Mouse (Mus musculus) midbrain, embryonic 10.5 days (tissue): ENCODE measurements around the gene Hipk3. TPM values are rescaled to one million over a fixed set of nuclear protein-coding genes. Genes with fewer than 3 reads are reported as not detected.

ENCODE experiments used
- DNase-seq: peaks from one replicate; pipeline ENCODE4 v3.0.0-alpha.2; 2017; ENCODE audit warnings: low spot score
- H3K27ac ChIP-seq: fragments of 300-500 bp; sonication (generic); replicated peaks from 2 replicates; pipeline ENCODE4 v1.5.1; 2016; ENCODE audit warnings: mild to moderate bottlenecking
- H3K27me3 ChIP-seq: fragments of 300-500 bp; sonication (generic); 2 replicates; pipeline ENCODE4 v1.6.1; 2016; ENCODE audit warnings: low read depth, mild to moderate bottlenecking; ENCODE audit not compliant: poor library complexity, severe bottlenecking
- H3K36me3 ChIP-seq: fragments of 300-500 bp; sonication (generic); 2 replicates; pipeline ENCODE4 v1.6.1; 2016; ENCODE audit warnings: mild to moderate bottlenecking, moderate library complexity
- H3K4me1 ChIP-seq: fragments of 300-500 bp; sonication (generic); 2 replicates; pipeline ENCODE4 v1.6.1; 2016
- H3K4me3 ChIP-seq: fragments of 300-500 bp; sonication (generic); 2 replicates; pipeline ENCODE4 v1.5.1; 2016; ENCODE audit warnings: mild to moderate bottlenecking, moderate library complexity
- H3K9me3 ChIP-seq: fragments of 300-500 bp; sonication (generic); replicated peaks from 2 replicates; pipeline ENCODE4 v1.6.1; 2016; ENCODE audit warnings: mild to moderate bottlenecking
- WGBS: fragments of 180-500 bp; shearing (Covaris S2); methylation state at CpG from one replicate; pipeline ENCODE4 v1.1.7; 2016; 5-methylcytosine and 5-hydroxymethylcytosine counted together
- polyA plus RNA-seq: library from polyadenylated mRNA; unstranded; fragments of >200 nt; fragmentation: Nextera tagmentation; extraction: Ambion mirVana; gene quantifications from 2 replicates; pipeline ENCODE4 v1.2.1, GENCODE M21; 2016

Gene Hipk3
- polyA plus RNA-seq, 1 experiment from 2014 or later, result 6.2 TPM

GRCm38 (mm10) chr2:104404036-104404435 is 90.2 kb downstream of the Hipk3 start:
- WGBS, result 84% methylated on average over 6 of the region's 6 CpGs
- H3K4me3 ChIP-seq, result no peak overlapping the region
- peaks cover 10% of the 10 kb centered on the region for H3K4me1 ChIP-seq
- DNase-seq, result no peak
- H3K36me3 ChIP-seq, result no peaks in the 10 kb centered on the region
- peaks cover 6% of the 10 kb centered on the region; the same call in 1 of the 2 replicates for H3K9me3 ChIP-seq
- H3K27me3 ChIP-seq, result peaks cover 26% of the 10 kb centered on the region
- no peak overlapping the region for H3K27ac ChIP-seq

DNA sequence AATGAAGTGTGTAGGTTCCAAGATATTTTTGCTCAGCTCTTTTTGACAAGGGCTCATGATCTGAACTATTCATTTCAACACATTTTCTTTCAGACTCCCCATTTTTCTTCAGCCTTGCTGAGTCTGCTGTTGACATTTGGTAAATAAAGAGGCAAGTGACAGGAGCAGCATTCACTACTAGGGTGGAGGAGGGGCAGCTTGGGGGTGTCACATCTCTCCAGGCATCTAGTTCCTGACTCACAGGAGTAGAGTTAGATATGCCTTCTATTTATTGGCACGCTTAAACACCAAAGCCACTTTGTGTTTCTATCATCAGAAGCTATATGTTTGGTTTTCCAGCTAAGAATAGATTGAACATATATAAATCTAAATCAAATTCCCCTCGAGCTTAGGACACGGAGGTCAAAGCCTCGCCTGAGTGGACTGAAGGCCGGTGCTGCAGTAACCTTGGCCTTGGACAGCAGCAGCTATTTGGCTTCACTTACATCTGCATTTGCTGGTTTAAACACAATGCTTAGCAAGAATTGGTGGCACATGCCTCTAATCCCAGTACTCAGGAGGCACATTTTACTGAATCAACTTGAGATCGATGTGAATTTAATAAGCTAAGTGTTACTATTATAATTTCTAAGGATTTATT is 95.5 kb downstream of the Hipk3 start:
- H3K27me3 ChIP-seq, result no peaks in the 10 kb centered on the region
- 92% methylated on average over 6 of the region's 6 CpGs for WGBS

GRCm38 (mm10) chr2:104395961-104396360 is 98.3 kb downstream of the Hipk3 start:
- no peak overlapping the region for H3K27ac ChIP-seq
- WGBS, result 89% methylated on average over 9 of the region's 9 CpGs

More for the DNA sequence above, 95.5 kb downstream of the Hipk3 start:
- H3K4me3 ChIP-seq, result no peak overlapping the region
- DNase-seq, result no peak
- H3K9me3 ChIP-seq, result peaks cover 6% of the 10 kb centered on the region; the same call in 1 of the 2 replicates
- peaks cover 22% of the 10 kb centered on the region for H3K4me1 ChIP-seq
- no peaks in the 10 kb centered on the region for H3K36me3 ChIP-seq
- no peak overlapping the region for H3K27ac ChIP-seq

GRCm38 (mm10) chr2:104394769-104395168 is 99.5 kb downstream of the Hipk3 start:
- H3K9me3 ChIP-seq, result 0 out of 2 replicates have a peak, but pooled peaks cover under 1% of the 10 kb centered on the region
- no peak overlapping the region for H3K27ac ChIP-seq
- no peaks in the 10 kb centered on the region for H3K27me3 ChIP-seq
- H3K36me3 ChIP-seq, result no peaks in the 10 kb centered on the region
- 54% methylated on average over 2 of the region's 2 CpGs for WGBS
- H3K4me1 ChIP-seq, result peaks cover 23% of the 10 kb centered on the region
- no peak overlapping the region for H3K4me3 ChIP-seq
- no peak for DNase-seq

More at GRCm38 (mm10) chr2:104395961-104396360, 98.3 kb downstream of the Hipk3 start:
- H3K36me3 ChIP-seq, result no peaks in the 10 kb centered on the region
- H3K9me3 ChIP-seq, result peaks cover 6% of the 10 kb centered on the region; the same call in 1 of the 2 replicates
- no peak overlapping the region for H3K4me3 ChIP-seq
- no peaks in the 10 kb centered on the region for H3K27me3 ChIP-seq
- no peak for DNase-seq
- peaks cover 23% of the 10 kb centered on the region for H3K4me1 ChIP-seq

GRCm38 (mm10) chr2:104392700-104393312 is 101.4 kb downstream of the Hipk3 start:
- Histone ChIP-seq H3K9me3 (no peaks in the 10 kb centered on the region), H3K36me3 (no peaks in the 10 kb centered on the region), H3K4me1 (peaks cover 23% of the 10 kb centered on the region), H3K4me3 (no peak overlapping the region), H3K27ac (no peak overlapping the region), H3K27me3 (no peaks in the 10 kb centered on the region)
- WGBS, result 87% methylated on average over 4 of the region's 4 CpGs
- DNase-seq, result no peak

- 93% methylated on average over 11 of the region's 11 CpGs for WGBS
- Histone ChIP-seq H3K4me3 (no peak overlapping the region), H3K27me3 (no peaks in the 10 kb centered on the region), H3K4me1 (peaks cover 5% of the 10 kb centered on the region), H3K9me3 (no peaks in the 10 kb centered on the region), H3K27ac (no peak overlapping the region), H3K36me3 (no peaks in the 10 kb centered on the region)
- no peak for DNase-seq
These were observed 105.0 kb downstream of the Hipk3 start for GRCm38 (mm10) chr2:104389231-104389630.

DNA sequence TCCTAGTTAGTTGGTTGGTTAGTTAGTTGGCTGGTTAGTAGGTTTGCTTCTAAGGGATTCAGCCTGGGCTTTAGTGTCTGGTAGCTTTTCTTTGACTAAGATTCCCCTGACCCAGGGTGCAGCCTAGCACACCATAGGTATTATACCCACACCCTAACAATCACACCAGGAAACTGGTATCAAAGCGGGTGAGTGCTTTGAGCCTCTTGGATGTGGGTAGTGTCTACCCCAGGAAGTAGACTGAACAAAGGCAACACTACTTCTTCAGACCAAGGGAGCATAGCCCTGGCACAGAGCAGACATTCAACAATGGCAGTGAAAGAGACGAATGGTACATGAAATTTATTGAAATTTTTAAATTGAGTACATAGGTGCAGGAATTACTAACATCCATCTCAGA is 108.3 kb downstream of the Hipk3 start:
- Histone ChIP-seq H3K27ac (no peak overlapping the region), H3K4me1 (no peaks in the 10 kb centered on the region), H3K36me3 (no peaks in the 10 kb centered on the region), H3K27me3 (no peaks in the 10 kb centered on the region), H3K4me3 (no peak overlapping the region), H3K9me3 (no peaks in the 10 kb centered on the region)
- DNase-seq, result no peak
- 86% methylated on average over 2 of the region's 2 CpGs for WGBS

DNA sequence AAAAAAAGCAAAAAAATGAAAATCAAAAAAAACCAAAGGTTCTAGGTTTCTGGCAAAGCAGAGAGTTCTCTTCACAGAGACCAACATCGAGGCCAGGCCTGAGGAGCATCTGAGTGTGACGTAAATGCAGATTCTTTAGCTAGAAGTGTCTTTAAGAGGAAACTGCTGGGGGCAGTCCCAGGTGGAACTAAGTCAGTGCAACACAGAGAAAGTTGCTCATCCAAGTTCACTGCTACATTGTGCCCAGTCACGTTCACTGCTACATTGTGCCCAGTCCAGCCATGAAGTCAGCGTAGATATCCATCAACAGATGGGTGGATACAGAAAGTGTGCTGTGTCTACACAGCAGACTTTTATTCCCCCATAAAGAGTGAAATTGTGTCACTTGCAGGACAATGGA is 110.7 kb downstream of the Hipk3 start:
- no peaks in the 10 kb centered on the region for H3K27me3 ChIP-seq
- no peak overlapping the region for H3K27ac ChIP-seq
- H3K9me3 ChIP-seq, result no peaks in the 10 kb centered on the region
- no peak for DNase-seq
- no peak overlapping the region for H3K4me3 ChIP-seq
- 92% methylated on average over 4 of the region's 4 CpGs for WGBS
- no peaks in the 10 kb centered on the region for H3K36me3 ChIP-seq
- peaks cover 11% of the 10 kb centered on the region for H3K4me1 ChIP-seq

DNA sequence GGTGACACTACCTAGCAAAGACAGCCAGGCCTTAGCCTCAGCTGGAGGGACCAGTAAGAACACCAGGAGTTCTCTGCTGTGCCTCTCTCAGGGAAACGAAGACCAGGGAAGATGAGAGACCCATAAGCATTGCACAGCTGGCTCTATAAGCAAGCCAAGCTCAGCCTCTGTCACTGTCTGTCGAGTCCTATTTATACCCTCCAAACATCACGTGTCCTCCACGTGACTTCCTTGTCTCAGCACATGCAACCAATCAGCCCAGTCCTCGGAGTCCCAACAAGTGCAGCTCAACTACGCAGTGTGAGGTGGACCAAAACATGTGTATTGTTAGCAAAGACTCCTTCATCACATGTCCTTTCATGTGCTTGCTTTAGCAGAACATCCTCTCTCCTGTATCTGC is 111.4 kb downstream of the Hipk3 start:
- no peaks in the 10 kb centered on the region for H3K9me3 ChIP-seq
- H3K4me3 ChIP-seq, result no peak overlapping the region
- WGBS, result 91% methylated on average over 6 of the region's 6 CpGs
- DNase-seq, result no peak
- no peak overlapping the region for H3K27ac ChIP-seq
- H3K27me3 ChIP-seq, result peaks cover 4% of the 10 kb centered on the region; the same call in 1 of the 2 replicates
- H3K36me3 ChIP-seq, result no peaks in the 10 kb centered on the region
- peaks cover 15% of the 10 kb centered on the region for H3K4me1 ChIP-seq

DNA sequence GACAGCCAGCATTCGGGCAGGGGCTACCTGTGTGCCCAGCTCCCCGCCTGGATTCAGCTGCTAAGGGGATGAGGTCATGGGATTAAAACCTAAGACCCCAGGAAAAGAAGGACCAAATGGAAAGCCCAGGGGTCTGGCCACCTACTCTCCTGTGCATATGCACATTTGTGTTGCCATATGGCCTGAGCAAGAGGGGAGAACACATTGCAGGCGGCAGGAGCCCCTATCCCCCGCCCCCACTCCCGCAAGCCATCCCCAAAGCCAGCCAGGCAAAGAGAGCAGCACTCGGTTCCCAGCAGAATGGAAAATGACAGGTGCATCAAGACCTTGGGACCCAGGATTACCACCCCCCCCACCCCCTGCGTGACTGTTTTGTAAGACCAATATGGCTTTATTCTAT is 114.9 kb downstream of the Hipk3 start:
- peaks cover 4% of the 10 kb centered on the region; the same call in 1 of the 2 replicates for H3K27me3 ChIP-seq
- no peaks in the 10 kb centered on the region for H3K36me3 ChIP-seq
- H3K4me1 ChIP-seq, result peaks cover 15% of the 10 kb centered on the region
- WGBS, result 16% methylated on average over 7 of the region's 7 CpGs
- peak overlapping the region; percentile 17; the same call in 1 of the 2 replicates for H3K27ac ChIP-seq
- H3K9me3 ChIP-seq, result no peaks in the 10 kb centered on the region
- no peak overlapping the region for H3K4me3 ChIP-seq
- no peak for DNase-seq

GRCm38 (mm10) chr2:104378791-104379190 is 115.5 kb downstream of the Hipk3 start:
- peaks cover 15% of the 10 kb centered on the region for H3K4me1 ChIP-seq
- DNase-seq, result no peak
- 4% methylated on average over 3 of the region's 3 CpGs for WGBS

GRCm38 (mm10) chr2:104377990-104378389 is 116.3 kb downstream of the Hipk3 start:
- Histone ChIP-seq H3K27ac (no peak overlapping the region), H3K36me3 (no peaks in the 10 kb centered on the region), H3K9me3 (no peaks in the 10 kb centered on the region), H3K27me3 (peaks cover 4% of the 10 kb centered on the region; the same call in 1 of the 2 replicates), H3K4me3 (no peak overlapping the region), H3K4me1 (peaks cover 15% of the 10 kb centered on the region)
- 83% methylated on average over 2 of the region's 2 CpGs for WGBS
- DNase-seq, result no peak

More at GRCm38 (mm10) chr2:104378791-104379190, 115.5 kb downstream of the Hipk3 start:
- H3K27me3 ChIP-seq, result peaks cover 4% of the 10 kb centered on the region; the same call in 1 of the 2 replicates
- H3K36me3 ChIP-seq, result no peaks in the 10 kb centered on the region
- H3K9me3 ChIP-seq, result no peaks in the 10 kb centered on the region
- H3K4me3 ChIP-seq, result no peak overlapping the region
- no peak overlapping the region for H3K27ac ChIP-seq
